Mouse (Mus musculus): ENCODE results near the gene Rffl.

Gene Rffl

GRCm38 (mm10) chr11:82780983-82781903, 89.8 kb downstream of the Rffl start, which contains the start of gene Lig3:
Gene Lig3 (plus strand): TSS chr11:82781108.
- in situ Hi-C loops (cut with MboI, MseI): no loop called here

- in situ Hi-C loops (cut with MboI, MseI): no loop called here
These were observed 90.9 kb downstream of the Rffl start for GRCm38 (mm10) chr11:82780134-82780533.

- in situ Hi-C loops (cut with MboI, MseI): no loop called here
These were observed 106.5 kb downstream of the Rffl start for GRCm38 (mm10) chr11:82764438-82764924.

- in situ Hi-C loops (cut with MboI, MseI): no loop called here
These were observed 107.1 kb downstream of the Rffl start, which contains the start of the genes Cct6b and Zfp830 for GRCm38 (mm10) chr11:82763742-82764437. Gene Cct6b (minus strand): TSS chr11:82764321. Gene Zfp830 (plus strand): TSS chr11:82764345.

- in situ Hi-C loops (cut with MboI, MseI): no loop called here
These were observed 107.7 kb downstream of the Rffl start for GRCm38 (mm10) chr11:82763261-82763660.

- in situ Hi-C loops (cut with MboI, MseI): no loop called here
These were observed 108.7 kb downstream of the Rffl start for GRCm38 (mm10) chr11:82762286-82762829.

GRCm38 (mm10) chr11:82755919-82756318, 115.1 kb downstream of the Rffl start:
- in situ Hi-C loops (cut with MboI, MseI): no loop called here
